8 mouse cellular contexts compared by ENCODE assay signal in genomic region chr1:161142531-161143159, GRCm38 (mm10). TPM values are rescaled to one million over a fixed set of nuclear protein-coding genes. Genes with fewer than 3 reads are reported as not detected.
A peak's percentile ranks its signal among the peaks of the same experiment; 100 is the strongest.
DNase-seq lines count a peak whose midpoint lies in the region; ATAC-seq and TF ChIP-seq lines count a peak whose summit lies in the region.

TSS of gene Ankrd45 (plus strand) at chr1:161142691.

- H3K36me3 ChIP-seq in heart, embryonic 10.5 days, result no peaks in the 10 kb centered on the region
- no peaks in the 10 kb centered on the region for H3K36me3 ChIP-seq in kidney, embryonic 14.5 days (ENCODE audit: control insufficient read depth, insufficient read depth, low read length)
- no peaks in the 10 kb centered on the region for H3K36me3 ChIP-seq in limb, embryonic 13.5 days
- no peaks in the 10 kb centered on the region for H3K36me3 ChIP-seq in myocyte (ENCODE audit: control insufficient read depth, insufficient read depth)
- H3K36me3 ChIP-seq in thymus, adult 2 months (ENCODE audit: control insufficient read depth, insufficient read depth, low read length), result no peaks in the 10 kb centered on the region

- no peaks in the 10 kb centered on the region for H3K4me1 ChIP-seq in cortical plate, adult 2 months (ENCODE audit: control insufficient read depth, insufficient read depth, low read length)
- peaks cover 6% of the 10 kb centered on the region; the same call in 1 of the 2 replicates for H3K4me1 ChIP-seq in heart, embryonic 10.5 days
- H3K4me1 ChIP-seq in kidney, embryonic 14.5 days (ENCODE audit: control insufficient read depth, insufficient read depth, low read length), result no peaks in the 10 kb centered on the region
- no peaks in the 10 kb centered on the region for H3K4me1 ChIP-seq in limb, embryonic 13.5 days
- H3K4me1 ChIP-seq in thymus, adult 2 months (replicated peaks; ENCODE audit: control insufficient read depth, insufficient read depth, low read length), result peaks cover 5% of the 10 kb centered on the region

- H3K9ac ChIP-seq in kidney, embryonic 14.5 days (ENCODE audit: low read depth, low read length), result peak within 1 kb of the TSS; percentile 35
- H3K9ac ChIP-seq in limb, embryonic 13.5 days, result peak within 1 kb of the TSS; percentile 69

- ATAC-seq in CD4-positive, CD25-positive, alpha-beta regulatory T cell, adult 4 months, result no peak
- ATAC-seq in kidney, embryonic 14.5 days (ENCODE audit: low FRiP score, low TSS enrichment), result peak; percentile 96
- ATAC-seq in limb, embryonic 13.5 days (ENCODE audit: low FRiP score, low read depth), result peak; percentile 75

- peak within 1 kb of the TSS; percentile 64 for H3K4me2 ChIP-seq in kidney, embryonic 14.5 days (replicated peaks; ENCODE audit: low read depth, low read length)
- peak within 1 kb of the TSS; percentile 79 for H3K4me2 ChIP-seq in limb, embryonic 13.5 days (replicated peaks)
- H3K4me2 ChIP-seq in myocyte (ENCODE audit: low read depth), result no peak within 1 kb of the TSS

- 6% methylated on average over 33 of the region's 33 CpGs for WGBS in heart, embryonic 10.5 days
- WGBS in kidney, embryonic 14.5 days, result 5% methylated on average over 33 of the region's 33 CpGs
- WGBS in limb, embryonic 13.5 days, result 5% methylated on average over 33 of the region's 33 CpGs
- whole genome bisulfite sequencing in thymus, adult 2 months, result 22% methylated on average over 33 of the region's 33 CpGs

- no peak within 1 kb of the TSS for H3ac ChIP-seq in myocyte (ENCODE audit: control insufficient read depth, insufficient read length)

- peak; percentile 43 for DNase-seq in CD4-positive, CD25-positive, alpha-beta regulatory T cell, adult 2 months (ENCODE audit: low read depth, low spot score)
- peak; percentile 79 for DNase-seq in heart, embryonic 10.5 days (ENCODE audit: low spot score)
- DNase-seq in thymus, adult 2 months, result peak; percentile 34

- H3K9me3 ChIP-seq in heart, embryonic 10.5 days, result no peaks in the 10 kb centered on the region
- H3K9me3 ChIP-seq in kidney, embryonic 14.5 days (ENCODE audit: control insufficient read depth, low read length), result no peaks in the 10 kb centered on the region
- no peaks in the 10 kb centered on the region for H3K9me3 ChIP-seq in limb, embryonic 13.5 days

- H3K79me2 ChIP-seq in myocyte (ENCODE audit: control insufficient read depth, insufficient read depth), result no peaks in the 10 kb centered on the region

- H3K27ac ChIP-seq in cortical plate, adult 2 months (ENCODE audit: insufficient read depth, low read length), result 0 out of 2 replicates have a peak within 1 kb of the TSS, but pooled peaks have one; percentile 24
- peak within 1 kb of the TSS; percentile 69; the same call in 1 of the 2 replicates for H3K27ac ChIP-seq in heart, embryonic 10.5 days
- no peak within 1 kb of the TSS for H3K27ac ChIP-seq in kidney, embryonic 14.5 days (ENCODE audit: low read depth, low read length)
- no peak within 1 kb of the TSS for H3K27ac ChIP-seq in limb, embryonic 13.5 days
- no peak within 1 kb of the TSS for H3K27ac ChIP-seq in thymus, adult 2 months (ENCODE audit: control insufficient read depth, insufficient read depth, low read length)

- H3K27me3 ChIP-seq in heart, embryonic 10.5 days (ENCODE audit: insufficient read depth, poor library complexity, severe bottlenecking), result no peaks in the 10 kb centered on the region
- H3K27me3 ChIP-seq in kidney, embryonic 14.5 days (ENCODE audit: control insufficient read depth, insufficient read depth, low read length), result no peaks in the 10 kb centered on the region
- no peaks in the 10 kb centered on the region for H3K27me3 ChIP-seq in limb, embryonic 13.5 days
- no peaks in the 10 kb centered on the region for H3K27me3 ChIP-seq in myocyte (ENCODE audit: control insufficient read depth, insufficient read depth, insufficient read length)
- H3K27me3 ChIP-seq in thymus, adult 2 months (ENCODE audit: control insufficient read depth, insufficient read depth, low read length), result no peaks in the 10 kb centered on the region

- peak within 1 kb of the TSS; percentile 80 for H3K4me3 ChIP-seq in cortical plate, adult 2 months (ENCODE audit: insufficient read depth, low read length)
- H3K4me3 ChIP-seq in heart, embryonic 10.5 days, result peak within 1 kb of the TSS; percentile 63
- H3K4me3 ChIP-seq in kidney, embryonic 14.5 days (ENCODE audit: low read length), result peak within 1 kb of the TSS; percentile 38
- H3K4me3 ChIP-seq in limb, embryonic 13.5 days, result peak within 1 kb of the TSS; percentile 46
- no peak within 1 kb of the TSS for H3K4me3 ChIP-seq in myocyte
- no peak within 1 kb of the TSS for H3K4me3 ChIP-seq in thymus, adult 2 months (ENCODE audit: control insufficient read depth, insufficient read depth, low read length)

- TF ChIP-seq POLR2A in cortical plate, adult 2 months (IDR thresholded peaks at IDR 0.05; ENCODE audit: extremely low read depth, insufficient read depth, low read length), result peak; percentile 43; the same call in 1 of the 2 replicates
- TF ChIP-seq POLR2A in myocyte (IDR thresholded peaks at IDR 0.05; ENCODE audit: insufficient read length, low read depth), result no peak
- TF ChIP-seq POLR2A in thymus, adult 2 months (IDR thresholded peaks at IDR 0.05; ENCODE audit: control insufficient read depth, extremely low read depth, insufficient read depth, low read length, poor library complexity), result no peak

- no peak for TF ChIP-seq CTCF in cortical plate, adult 2 months (IDR thresholded peaks at IDR 0.05; ENCODE audit: extremely low read depth, insufficient read depth, low read length)
- no peak for TF ChIP-seq CTCF in thymus, adult 2 months (IDR thresholded peaks at IDR 0.05; ENCODE audit: borderline replicate concordance, control insufficient read depth, extremely low read depth, insufficient read depth, low read length, poor library complexity)

TF ChIP-seq in myocyte, 11 proteins besides CTCF, POLR2A, EP300 and RAD21:
- TF ChIP-seq USF1 (IDR thresholded peaks at IDR 0.05; ENCODE audit: low read depth) (no peak), POLR2AphosphoS2 (IDR thresholded peaks at IDR 0.05; ENCODE audit: insufficient read length, low read depth) (peak; percentile 28)

RNA-seq across cellular contexts. Expression of gene Ankrd45, which starts in this region (rescaled TPM):
- not detected for polyA plus RNA-seq in CD4-positive, CD25-positive, alpha-beta regulatory T cell, adult 4 months (2017; shearing (Covaris generic))
- 38.5 and 41.3 TPM in 2 replicates for polyA plus RNA-seq in cortical plate, adult 2 months (2012; rRNA removed)
- 2.0 and 2.8 TPM in 2 replicates for polyA plus RNA-seq in heart, embryonic 10.5 days (2016; fragmentation: Nextera tagmentation; extraction: Ambion mirVana)
- 5.1 and 5.9 TPM in 2 replicates for polyA plus RNA-seq in kidney, embryonic 14.5 days (2014; fragmentation: Nextera tagmentation; extraction: Ambion mirVana)
- polyA plus RNA-seq in limb, embryonic 13.5 days (2015; fragmentation: Nextera tagmentation; extraction: Ambion mirVana), result 2.3 and 3.1 TPM in 2 replicates
- 1.1 TPM for polyA plus RNA-seq in myocyte (2012; fragmentation: generic; extraction: Trizol)
- 0.04 and 0.05 TPM in 2 replicates for polyA plus RNA-seq in thymus, adult 2 months (2012; rRNA removed)

Comparison
In these comparisons a context has a peak if more than half of its experiments do, and no peak if none do; other contexts are left out.
1. Peak in DNase-seq in thymus, adult 2 months; RNA of the gene not detected or under 1 TPM.
2. H3K27ac ChIP-seq: peak in cortical plate, adult 2 months (single experiment) and heart, embryonic 10.5 days (single experiment); none in kidney, embryonic 14.5 days (single experiment), limb, embryonic 13.5 days (single experiment) and thymus, adult 2 months (single experiment).
3. H3K4me3 ChIP-seq: peak in cortical plate, adult 2 months (single experiment), heart, embryonic 10.5 days (single experiment), kidney, embryonic 14.5 days (single experiment) and limb, embryonic 13.5 days (single experiment); none in myocyte (single experiment) and thymus, adult 2 months (single experiment).
4. Peak in every context shown above with its lines, with median percentiles within 50 percentile points of each other: DNase-seq.